Mouse (Mus musculus) C2C12 (cell line): ENCODE measurements at regions not wholly inside any gene's neighbourhood (a gene's known extent, or its start where the extent isn't known, plus 50 kb on each side); places are given as distances from the start of the nearest gene placed in this dataset.

Experiments used
- CTCF ChIP-seq: IDR thresholded peaks from one replicate; pipeline ENCODE4 v1.5.1; 2011; ENCODE audit not compliant: control insufficient read depth, insufficient read depth, insufficient read length
- MAX ChIP-seq: IDR thresholded peaks from one replicate; pipeline ENCODE4 v1.6.1; 2011; ENCODE audit warnings: mild to moderate bottlenecking, control low read depth
- MYOG ChIP-seq: IDR thresholded peaks from one replicate; pipeline ENCODE4 v1.6.1; 2011; ENCODE audit not compliant: control insufficient read depth, insufficient read length; ENCODE audit errors: extremely low read depth

- TF ChIP-seq CTCF: no peak
- no peak for TF ChIP-seq MAX
- no peak for TF ChIP-seq MYOG
Observed at GRCm38 (mm10) chr2:116727591-116727990, 150.9 kb upstream of the Tmco5 start.
